8 mouse cellular contexts compared by ENCODE assay signal in genomic region chr8:109536703-109537102, GRCm38 (mm10). TPM values are rescaled to one million over a fixed set of nuclear protein-coding genes. Genes with fewer than 3 reads are reported as not detected.
A peak's percentile ranks its signal among the peaks of the same experiment; 100 is the strongest.
DNase-seq lines count a peak whose midpoint lies in the region; ATAC-seq lines count a peak whose summit lies in the region.

No protein-coding gene starts in this region.

- no peaks in the 10 kb centered on the region for H3K9me3 ChIP-seq in heart, embryonic 15.5 days (replicated peaks)
- H3K9me3 ChIP-seq in liver, embryonic 15.5 days (replicated peaks), result no peaks in the 10 kb centered on the region
- H3K9me3 ChIP-seq in neural tube, embryonic 14.5 days (ENCODE audit: control insufficient read depth, low read length), result no peaks in the 10 kb centered on the region

- 0 out of 2 replicates have a peak, but pooled peaks cover 6% of the 10 kb centered on the region for H3K4me1 ChIP-seq in heart, embryonic 15.5 days (replicated peaks)
- no peaks in the 10 kb centered on the region for H3K4me1 ChIP-seq in liver, embryonic 15.5 days (replicated peaks)
- H3K4me1 ChIP-seq in neural tube, embryonic 14.5 days (ENCODE audit: control insufficient read depth, insufficient read depth, low read length), result no peaks in the 10 kb centered on the region

- H3K27ac ChIP-seq in heart, embryonic 15.5 days, result no peak overlapping the region
- H3K27ac ChIP-seq in liver, embryonic 15.5 days (replicated peaks), result no peak overlapping the region
- no peak overlapping the region; the same call in 1 of the 2 replicates for H3K27ac ChIP-seq in neural tube, embryonic 14.5 days (ENCODE audit: low read depth, low read length)

- WGBS in heart, embryonic 15.5 days, result 6% methylated on average over 5 of the region's 5 CpGs
- WGBS in liver, embryonic 15.5 days (ENCODE audit: insufficient replicate concordance), result 8% methylated on average over 5 of the region's 5 CpGs
- WGBS in neural tube, embryonic 14.5 days, result 13% methylated on average over 5 of the region's 5 CpGs

- H3K27me3 ChIP-seq in heart, embryonic 15.5 days, result no peaks in the 10 kb centered on the region; the same call in 1 of the 2 replicates
- peaks cover 6% of the 10 kb centered on the region; the same call in 1 of the 2 replicates for H3K27me3 ChIP-seq in liver, embryonic 15.5 days
- no peaks in the 10 kb centered on the region for H3K27me3 ChIP-seq in neural tube, embryonic 14.5 days (ENCODE audit: control insufficient read depth, insufficient read depth, low read length)

- peak; percentile 64 for ATAC-seq in heart, embryonic 15.5 days (replicated peaks; ENCODE audit: insufficient number of reproducible peaks, insufficient read depth, low FRiP score, low read depth)
- peak; percentile 47; the same call in 1 of the 2 replicates for ATAC-seq in liver, embryonic 15.5 days (ENCODE audit: insufficient read depth)
- peak; percentile 88 for ATAC-seq in neural tube, embryonic 14.5 days (ENCODE audit: low read depth)

- peak overlapping the region; percentile 47 for H3K4me2 ChIP-seq in heart, embryonic 15.5 days
- H3K4me2 ChIP-seq in liver, embryonic 15.5 days, result no peak overlapping the region
- no peak overlapping the region for H3K4me2 ChIP-seq in neural tube, embryonic 14.5 days (ENCODE audit: low read depth, low read length)

- H3K9ac ChIP-seq in heart, embryonic 15.5 days, result no peak overlapping the region
- no peak overlapping the region for H3K9ac ChIP-seq in liver, embryonic 15.5 days
- no peak overlapping the region for H3K9ac ChIP-seq in neural tube, embryonic 14.5 days (replicated peaks; ENCODE audit: low read depth, low read length)

- peak; percentile 38 to 52 for DNase-seq in CD8-positive naive resting alpha-beta T cell, adult 2 months (ENCODE audit: low read depth in 2 of 2, low spot score in 2 of 2)
- DNase-seq in brain, embryonic 18.5 days (ENCODE audit: low read depth, low spot score), result peak; percentile 40
- DNase-seq in fibroblast of lung, adult 2 months (ENCODE audit: low read depth), result peak; percentile 32
- peak; percentile 62 to 88 for DNase-seq in kidney, postnatal 36 days
- DNase-seq in testis, postnatal 10 days (ENCODE audit: low spot score), result peak; percentile 91

- no peaks in the 10 kb centered on the region for H3K36me3 ChIP-seq in heart, embryonic 15.5 days
- no peaks in the 10 kb centered on the region for H3K36me3 ChIP-seq in liver, embryonic 15.5 days (replicated peaks)
- no peaks in the 10 kb centered on the region for H3K36me3 ChIP-seq in neural tube, embryonic 14.5 days (ENCODE audit: control insufficient read depth, insufficient read depth, low read length)

- H3K4me3 ChIP-seq in heart, embryonic 15.5 days, result no peak overlapping the region
- no peak overlapping the region for H3K4me3 ChIP-seq in liver, embryonic 15.5 days (replicated peaks)
- H3K4me3 ChIP-seq in neural tube, embryonic 14.5 days (ENCODE audit: low read depth, low read length), result no peak overlapping the region

RNA-seq across cellular contexts. Expression of gene Dhx38, which starts 29.0 kb away (rescaled TPM):
- polyA plus RNA-seq in heart, embryonic 15.5 days (2015; fragmentation: Nextera tagmentation; extraction: Ambion mirVana), result 11.4 and 16.4 TPM in 2 replicates
- 9.7 and 11.4 TPM in 2 replicates for polyA plus RNA-seq in liver, embryonic 15.5 days (2015; fragmentation: Nextera tagmentation; extraction: Ambion mirVana)
- polyA plus RNA-seq in neural tube, embryonic 14.5 days (2014; fragmentation: Nextera tagmentation; extraction: Ambion mirVana), result 12.1 and 16.3 TPM in 2 replicates

RNA-seq across cellular contexts. Expression of gene Txnl4b, which starts 29.0 kb away (rescaled TPM):
- polyA plus RNA-seq in heart, embryonic 15.5 days (2015; fragmentation: Nextera tagmentation; extraction: Ambion mirVana), result 16.8 and 17.9 TPM in 2 replicates
- 9.3 and 10.7 TPM in 2 replicates for polyA plus RNA-seq in liver, embryonic 15.5 days (2015; fragmentation: Nextera tagmentation; extraction: Ambion mirVana)
- polyA plus RNA-seq in neural tube, embryonic 14.5 days (2014; fragmentation: Nextera tagmentation; extraction: Ambion mirVana), result 31.9 TPM in 2 replicates

RNA-seq across cellular contexts. Expression of gene Hp, which starts 42.3 kb away (rescaled TPM):
- polyA plus RNA-seq in heart, embryonic 15.5 days (2015; fragmentation: Nextera tagmentation; extraction: Ambion mirVana), result 1.9 and 5.2 TPM in 2 replicates
- 125 and 188 TPM in 2 replicates for polyA plus RNA-seq in liver, embryonic 15.5 days (2015; fragmentation: Nextera tagmentation; extraction: Ambion mirVana)
- polyA plus RNA-seq in neural tube, embryonic 14.5 days (2014; fragmentation: Nextera tagmentation; extraction: Ambion mirVana), result 0.19 TPM in 1 of 2 replicates, not detected in the other

RNA-seq across cellular contexts. Expression of gene Pmfbp1, which starts 42.9 kb away (rescaled TPM):
- 0.10 and 0.11 TPM in 2 replicates for polyA plus RNA-seq in heart, embryonic 15.5 days (2015; fragmentation: Nextera tagmentation; extraction: Ambion mirVana)
- not detected in 2 replicates for polyA plus RNA-seq in liver, embryonic 15.5 days (2015; fragmentation: Nextera tagmentation; extraction: Ambion mirVana)
- 2.2 and 2.8 TPM in 2 replicates for polyA plus RNA-seq in neural tube, embryonic 14.5 days (2014; fragmentation: Nextera tagmentation; extraction: Ambion mirVana)

Comparison
In these comparisons a context has a peak if more than half of its experiments do, and no peak if none do; other contexts are left out.
1. DNase-seq: peak in every context shown above with its lines; median percentile 91 in testis, postnatal 10 days; 75 in kidney, postnatal 36 days; 45 in CD8-positive naive resting alpha-beta T cell, adult 2 months; 40 in brain, embryonic 18.5 days; 32 in fibroblast of lung, adult 2 months.
2. RNA of gene Hp, which starts 42.3 kb away (polyA plus RNA-seq): 125 to 188 TPM in liver, embryonic 15.5 days; 1.9 to 5.2 TPM in heart, embryonic 15.5 days and 0.19 TPM in neural tube, embryonic 14.5 days; every median in the first group is over 10 times any median in the second.
3. Peak in every context shown above with its lines, with median percentiles within 50 percentile points of each other: ATAC-seq.